Mouse (Mus musculus): ENCODE data around the gene Pogz.

GRCm38 (mm10) chr3:94817731-94818130, 19.6 kb upstream of the Pogz start:
- TF ChIP-seq CTCF (IDR thresholded peaks at IDR 0.05; ENCODE audit: low read depth) (no peak), EP300 (IDR thresholded peaks at IDR 0.05; ENCODE audit: low read depth) (no peak)

Data from liver, embryonic 14.5 days (tissue).